Mouse (Mus musculus) R1 (cell line): ENCODE results near the gene Mettl27.

ENCODE experiments used
- DNase-seq: peaks from one replicate; pipeline ENCODE4 v3.0.0-alpha.2; 2018; ENCODE audit warnings: low read depth, low spot score

Mettl27 gene

GRCm38 (mm10) chr5:134985633-134986297, 53.6 kb downstream of the Mettl27 start, which contains the start of gene Cldn3:
Gene Cldn3, plus strand, starts transcription at chr5:134986214.
- peak; percentile 98 for DNase-seq

GRCm38 (mm10) chr5:134986298-134987268, 54.4 kb downstream of the Mettl27 start:
- peak; percentile 42 for DNase-seq

- DNase-seq = no peak
These were observed 57.0 kb downstream of the Mettl27 start for GRCm38 (mm10) chr5:134989166-134989565.

GRCm38 (mm10) chr5:134989741-134990140, 57.6 kb downstream of the Mettl27 start:
- no peak for DNase-seq
